Mouse (Mus musculus) heart, postnatal 0 days (tissue): ENCODE data around the gene Tlcd2.

ENCODE experiments used
- CTCF ChIP-seq: IDR thresholded peaks from 2 replicates; pipeline ENCODE4 v1.5.1; 2016; ENCODE audit warnings: antibody characterized with exemption, control low read depth, low read depth
- EP300 ChIP-seq: IDR thresholded peaks from 2 replicates; pipeline ENCODE4 v1.6.1; 2016; ENCODE audit warnings: antibody characterized with exemption, low read depth

DNA sequence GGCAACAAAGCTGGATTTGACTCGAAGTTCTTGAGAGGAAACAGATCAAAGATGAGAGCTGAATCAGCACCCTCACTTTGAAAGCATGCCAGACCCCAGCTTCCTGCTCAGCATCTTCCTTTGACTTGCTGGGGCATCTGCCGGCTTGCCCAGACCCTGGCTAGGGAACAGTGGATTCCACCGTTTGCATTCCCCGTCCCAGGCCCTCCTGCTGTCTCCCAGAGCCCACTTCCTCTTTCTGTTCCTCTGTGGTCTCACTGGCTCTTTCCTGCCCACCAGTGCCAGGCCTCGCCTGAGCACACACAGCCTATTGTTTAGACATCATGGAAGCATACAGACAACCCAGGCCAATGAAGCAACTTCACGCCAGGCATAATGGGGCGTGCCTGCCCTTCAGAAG lies 46.4 kb upstream of the Tlcd2 start:
- TF ChIP-seq CTCF (no peak), EP300 (no peak)
